Mouse (Mus musculus) hindbrain, embryonic 15.5 days (tissue): Measurements from ENCODE around the gene Gramd1b. TPM values are rescaled to one million over a fixed set of nuclear protein-coding genes. Genes with fewer than 3 reads are reported as not detected.

Experiments used
- ATAC-seq: fragments of 200-750 bp; cut with Nextera tagmentation; 2 replicates; pipeline ENCODE4 v1.8.0; 2017; ENCODE audit warnings: low read depth, moderate number of reproducible peaks, moderate TSS enrichment; ENCODE audit not compliant: low FRiP score
- H3K27ac ChIP-seq: fragments of 300-500 bp; sonication (generic); replicated peaks from 2 replicates; pipeline ENCODE4 v1.5.1; 2015; ENCODE audit warnings: mild to moderate bottlenecking, inconsistent platforms
- H3K27me3 ChIP-seq: fragments of 300-500 bp; sonication (generic); 2 replicates; pipeline ENCODE4 v1.6.1; 2015; ENCODE audit warnings: control low read depth, inconsistent platforms
- H3K36me3 ChIP-seq: fragments of 300-500 bp; sonication (generic); 2 replicates; pipeline ENCODE4 v1.6.1; 2015; ENCODE audit warnings: control low read depth, inconsistent platforms
- H3K4me1 ChIP-seq: fragments of 300-500 bp; sonication (generic); replicated peaks from 2 replicates; pipeline ENCODE4 v1.6.1; 2015; ENCODE audit warnings: control low read depth, inconsistent platforms
- H3K4me2 ChIP-seq: fragments of 300-500 bp; sonication (generic); 2 replicates; pipeline ENCODE4 v1.6.1; 2015; ENCODE audit warnings: moderate library complexity, mild to moderate bottlenecking, inconsistent platforms
- H3K4me3 ChIP-seq: fragments of 300-500 bp; sonication (generic); 2 replicates; pipeline ENCODE4 v1.5.1; 2015; ENCODE audit warnings: mild to moderate bottlenecking, inconsistent platforms
- H3K9ac ChIP-seq: fragments of 300-500 bp; sonication (generic); 2 replicates; pipeline ENCODE4 v1.6.1; 2015; ENCODE audit warnings: inconsistent platforms
- H3K9me3 ChIP-seq: fragments of 300-500 bp; sonication (generic); 2 replicates; pipeline ENCODE4 v1.6.1; 2016; ENCODE audit warnings: control low read depth, inconsistent platforms
- WGBS: fragments of 180-500 bp; shearing (Covaris S2); methylation state at CpG from one replicate; pipeline ENCODE4 v1.1.7; 2015; 5-methylcytosine and 5-hydroxymethylcytosine counted together
- polyA plus RNA-seq: library from polyadenylated mRNA; unstranded; fragments of >200 nt; fragmentation: Nextera tagmentation; extraction: Ambion mirVana; gene quantifications from 2 replicates; pipeline ENCODE4 v1.2.1, GENCODE M21; 2015

Gramd1b gene
- polyA plus RNA-seq, 1 experiment from 2014 or later, result 12.6 TPM

DNA sequence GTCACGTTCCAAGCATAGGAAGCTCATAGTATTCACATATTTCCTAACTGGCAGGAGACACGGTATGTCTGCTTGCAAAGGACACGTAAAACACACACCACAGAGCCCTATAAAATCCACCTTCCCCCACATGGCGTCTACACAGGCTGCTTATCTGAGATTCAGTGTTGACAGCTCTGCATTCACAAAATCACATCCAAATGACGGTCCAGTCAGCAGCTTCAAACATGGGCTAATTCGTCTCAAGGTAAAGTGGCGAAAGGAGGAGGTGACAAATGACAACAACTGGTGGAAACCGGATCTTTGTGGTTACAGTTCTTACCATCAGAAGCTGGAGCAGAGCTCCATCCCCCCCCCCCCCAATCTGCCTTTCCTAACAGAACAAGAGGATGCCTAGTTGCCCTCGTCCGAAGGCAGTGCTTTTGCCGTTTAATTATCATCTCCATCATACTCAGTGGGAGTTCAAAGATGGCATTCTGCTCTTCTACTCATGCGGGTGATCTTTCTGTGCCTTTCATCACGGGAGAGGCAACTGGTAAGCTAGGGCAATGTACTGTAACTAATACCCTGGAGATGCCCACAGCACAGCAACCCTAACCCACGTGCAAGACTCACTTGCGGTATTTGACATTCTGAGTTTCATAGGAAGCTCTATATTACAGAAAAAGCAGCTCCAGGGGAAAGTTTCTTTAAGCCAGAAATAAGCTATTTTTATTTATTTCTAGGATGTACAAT lies 61.6 kb downstream of the Gramd1b start:
- H3K9me3 ChIP-seq, result no peaks in the 10 kb centered on the region
- H3K9ac ChIP-seq, result no peak overlapping the region
- H3K4me1 ChIP-seq, result no peaks in the 10 kb centered on the region
- 56% methylated on average over 15 of the region's 15 CpGs for WGBS
- no peaks in the 10 kb centered on the region for H3K27me3 ChIP-seq
- no peaks in the 10 kb centered on the region for H3K36me3 ChIP-seq
- H3K4me3 ChIP-seq, result no peak overlapping the region
- peak; percentile 72 for ATAC-seq
- H3K4me2 ChIP-seq, result no peak overlapping the region
- no peak overlapping the region for H3K27ac ChIP-seq

DNA sequence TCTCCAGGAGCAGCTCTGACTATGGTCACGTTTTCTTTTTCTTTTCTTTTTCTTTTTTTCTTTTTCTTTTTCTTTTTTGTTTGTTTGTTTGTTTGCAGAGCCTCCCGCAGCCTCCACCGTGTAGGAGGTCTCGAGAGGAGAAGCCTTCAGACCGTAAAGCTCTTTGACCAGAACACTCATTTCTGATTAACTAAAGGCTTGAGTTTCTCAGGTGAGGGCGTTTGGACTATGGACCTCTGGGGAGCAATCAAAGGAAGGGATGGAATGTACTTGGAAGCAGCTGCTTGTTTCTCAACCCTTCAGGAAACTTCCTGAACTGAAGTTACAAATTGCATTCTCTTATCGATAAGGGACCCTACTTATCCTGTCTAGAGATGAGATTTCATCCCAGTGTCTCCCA lies 64.4 kb downstream of the Gramd1b start:
- WGBS, result 75% methylated on average over 7 of the region's 7 CpGs
- H3K4me3 ChIP-seq, result no peak overlapping the region
- no peaks in the 10 kb centered on the region for H3K9me3 ChIP-seq
- no peak overlapping the region for H3K9ac ChIP-seq
- no peaks in the 10 kb centered on the region for H3K4me1 ChIP-seq
- no peak overlapping the region for H3K4me2 ChIP-seq
- H3K36me3 ChIP-seq, result no peaks in the 10 kb centered on the region
- no peak for ATAC-seq
- no peaks in the 10 kb centered on the region for H3K27me3 ChIP-seq
- no peak overlapping the region for H3K27ac ChIP-seq

DNA sequence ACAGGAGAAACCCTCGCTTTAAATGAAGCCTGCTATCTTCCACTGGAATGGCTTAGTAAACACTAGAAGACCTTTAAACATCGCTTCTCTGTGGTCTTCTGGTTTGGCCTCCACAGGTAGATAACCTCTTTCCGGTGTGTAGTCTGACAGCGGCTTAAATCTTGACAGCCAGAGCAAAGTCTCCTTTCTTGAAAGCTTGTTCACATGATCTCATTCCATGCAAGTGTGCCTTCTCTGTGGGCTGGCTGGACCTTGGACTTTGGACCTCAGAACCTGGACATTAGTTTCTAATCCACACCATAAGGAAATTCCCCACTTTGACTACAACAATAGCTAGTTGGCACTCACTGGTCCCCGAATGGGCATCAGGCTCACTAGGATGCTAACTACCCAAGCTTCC lies 65.6 kb downstream of the Gramd1b start:
- no peak for ATAC-seq
- Histone ChIP-seq H3K9ac (no peak overlapping the region), H3K36me3 (no peaks in the 10 kb centered on the region), H3K4me2 (no peak overlapping the region), H3K27ac (no peak overlapping the region), H3K27me3 (no peaks in the 10 kb centered on the region), H3K4me1 (no peaks in the 10 kb centered on the region), H3K9me3 (no peaks in the 10 kb centered on the region), H3K4me3 (no peak overlapping the region)
- 93% methylated on average over 5 of the region's 5 CpGs for WGBS

DNA sequence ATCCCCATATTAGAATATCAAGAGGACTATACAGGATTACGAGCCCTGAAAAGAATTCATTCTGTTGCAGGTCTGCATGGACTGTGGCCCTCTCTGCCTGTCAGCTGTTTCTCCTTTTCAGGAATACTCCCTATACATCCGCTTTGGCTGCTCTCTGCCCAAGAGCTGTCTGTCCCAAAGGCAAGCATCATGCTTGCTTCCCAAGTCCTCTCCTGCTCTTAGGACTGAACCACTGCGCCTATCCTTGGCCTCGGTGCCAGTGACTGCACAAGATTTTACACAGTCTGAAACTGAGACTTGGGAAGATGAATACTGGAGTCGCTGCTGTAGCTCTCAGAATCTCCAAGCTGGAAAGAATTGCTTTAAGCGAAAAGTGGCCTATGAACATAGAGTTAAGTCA lies 68.8 kb downstream of the Gramd1b start:
- Histone ChIP-seq H3K27ac (no peak overlapping the region), H3K27me3 (no peaks in the 10 kb centered on the region), H3K4me1 (no peaks in the 10 kb centered on the region), H3K4me2 (no peak overlapping the region), H3K9me3 (no peaks in the 10 kb centered on the region), H3K36me3 (no peaks in the 10 kb centered on the region), H3K9ac (no peak overlapping the region), H3K4me3 (no peak overlapping the region)
- WGBS, result 82% methylated on average over 6 of the region's 6 CpGs
- no peak for ATAC-seq

DNA sequence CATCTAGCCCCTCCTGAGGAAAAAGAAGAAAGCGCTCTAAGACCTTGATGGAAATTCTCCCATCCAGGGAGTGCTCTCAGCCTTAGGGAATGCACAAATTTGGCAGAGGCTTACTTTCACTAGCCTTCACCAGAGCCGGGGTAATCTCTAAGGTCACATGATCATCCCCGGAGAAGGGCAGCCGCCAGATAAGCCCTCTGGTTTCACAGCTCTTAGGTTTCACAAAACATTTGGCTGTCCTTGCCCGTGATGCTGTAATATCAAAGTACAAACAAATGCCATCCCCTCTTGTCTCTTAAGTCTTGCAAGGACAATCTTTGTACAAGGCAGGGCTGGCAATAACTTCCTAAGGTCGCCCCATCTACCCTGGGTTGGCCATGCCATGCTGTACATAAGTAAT lies 70.4 kb downstream of the Gramd1b start:
- H3K4me1 ChIP-seq, result peaks cover 8% of the 10 kb centered on the region
- no peak for ATAC-seq
- no peaks in the 10 kb centered on the region for H3K9me3 ChIP-seq
- H3K36me3 ChIP-seq, result no peaks in the 10 kb centered on the region
- no peak overlapping the region for H3K9ac ChIP-seq
- 70% methylated on average over 6 of the region's 6 CpGs for WGBS
- no peak overlapping the region for H3K27ac ChIP-seq
- H3K4me2 ChIP-seq, result no peak overlapping the region
- H3K4me3 ChIP-seq, result no peak overlapping the region
- H3K27me3 ChIP-seq, result 0 out of 2 replicates have a peak, but pooled peaks cover 4% of the 10 kb centered on the region

DNA sequence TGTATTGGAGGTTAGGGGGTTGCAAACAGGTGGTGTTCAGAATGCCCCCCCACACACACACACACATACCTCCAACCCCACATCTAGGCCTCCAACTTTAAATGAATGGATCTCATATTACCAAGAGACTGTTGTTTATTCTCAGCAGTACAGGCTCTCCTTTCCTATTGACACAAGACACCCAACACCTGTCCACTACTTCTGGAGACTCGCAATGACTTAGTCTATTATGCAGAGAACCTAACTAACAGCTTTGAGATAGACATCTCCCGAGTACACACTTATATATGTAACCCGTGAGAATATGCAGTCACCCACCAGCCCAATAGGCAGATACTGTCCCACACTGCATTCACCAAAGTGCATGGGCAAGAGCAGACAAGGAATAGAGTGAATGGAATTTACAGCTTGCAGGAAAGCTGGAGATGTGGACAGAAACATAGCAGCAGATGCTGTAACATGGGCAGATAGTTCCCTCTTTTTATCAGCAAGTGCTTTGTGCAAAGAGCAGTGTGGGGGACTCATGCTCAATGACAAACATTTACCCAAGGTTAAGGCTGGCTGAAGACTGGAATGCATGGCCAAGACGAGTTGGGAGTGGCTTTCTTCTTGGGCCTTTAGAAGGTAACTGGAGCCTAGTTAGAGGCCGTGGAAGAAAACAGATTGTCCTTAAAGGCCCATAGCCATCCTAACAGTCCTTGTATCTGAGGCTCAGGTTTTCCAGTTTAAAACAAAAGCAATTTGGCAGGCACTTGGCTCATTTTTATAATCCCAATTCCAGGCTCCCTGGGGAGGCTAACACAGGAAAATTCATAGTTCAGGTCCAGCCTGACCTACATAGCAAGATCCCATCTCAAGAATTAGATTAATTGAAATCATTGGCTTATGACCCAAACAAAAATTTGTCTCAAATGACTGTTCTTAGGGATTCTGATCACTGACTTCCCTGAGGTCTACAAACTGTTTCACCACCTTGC lies 71.6 kb downstream of the Gramd1b start:
- no peak overlapping the region for H3K9ac ChIP-seq
- H3K27me3 ChIP-seq, result 0 out of 2 replicates have a peak, but pooled peaks cover 4% of the 10 kb centered on the region
- no peak overlapping the region for H3K4me2 ChIP-seq
- peaks cover 15% of the 10 kb centered on the region for H3K4me1 ChIP-seq
- no peak for ATAC-seq
- WGBS, result 88% methylated on average over 5 of the region's 5 CpGs
- no peak overlapping the region for H3K4me3 ChIP-seq
- no peaks in the 10 kb centered on the region for H3K9me3 ChIP-seq
- H3K27ac ChIP-seq, result no peak overlapping the region
- no peaks in the 10 kb centered on the region for H3K36me3 ChIP-seq

DNA sequence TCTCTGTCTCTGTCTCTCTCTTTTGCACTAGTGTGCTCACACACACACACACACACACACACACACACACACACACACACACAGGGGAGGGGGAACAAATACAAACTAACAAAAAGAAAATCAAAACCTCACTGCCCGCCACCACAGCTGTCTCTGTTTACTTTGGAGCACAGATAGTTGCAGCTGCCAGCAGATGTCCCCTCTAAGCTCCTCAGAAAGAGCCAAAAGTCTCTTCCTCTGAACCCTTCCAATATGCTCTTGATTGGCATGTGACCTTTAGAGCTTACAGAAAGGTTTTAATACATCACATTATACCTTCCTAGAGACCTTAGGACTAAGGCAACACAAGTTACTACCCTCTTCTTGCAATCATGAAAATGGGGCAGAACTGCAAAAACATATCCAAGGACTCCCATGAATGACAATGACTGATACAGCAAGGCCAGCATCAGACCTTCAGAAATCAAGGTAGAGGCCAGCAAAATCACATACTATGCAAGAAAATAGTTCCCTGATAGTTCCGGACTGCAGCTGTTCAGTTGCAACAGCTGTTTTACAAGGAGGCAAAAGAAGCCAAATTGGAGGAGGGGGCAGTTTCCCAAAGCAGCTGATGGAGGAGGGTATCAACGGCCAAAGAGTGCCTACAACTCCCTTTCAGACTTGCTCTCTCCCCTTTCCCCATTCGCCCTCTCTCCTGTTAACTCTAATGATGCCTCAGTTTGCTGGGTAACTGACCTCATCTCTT lies 72.5 kb downstream of the Gramd1b start:
- no peak for ATAC-seq
- peaks cover 15% of the 10 kb centered on the region for H3K4me1 ChIP-seq
- no peaks in the 10 kb centered on the region for H3K36me3 ChIP-seq
- H3K27me3 ChIP-seq, result 0 out of 2 replicates have a peak, but pooled peaks cover 4% of the 10 kb centered on the region
- H3K4me2 ChIP-seq, result no peak overlapping the region
- WGBS, result 76% methylated on average over 4 of the region's 4 CpGs
- no peaks in the 10 kb centered on the region for H3K9me3 ChIP-seq
- no peak overlapping the region for H3K4me3 ChIP-seq
- no peak overlapping the region for H3K9ac ChIP-seq
- no peak overlapping the region for H3K27ac ChIP-seq

DNA sequence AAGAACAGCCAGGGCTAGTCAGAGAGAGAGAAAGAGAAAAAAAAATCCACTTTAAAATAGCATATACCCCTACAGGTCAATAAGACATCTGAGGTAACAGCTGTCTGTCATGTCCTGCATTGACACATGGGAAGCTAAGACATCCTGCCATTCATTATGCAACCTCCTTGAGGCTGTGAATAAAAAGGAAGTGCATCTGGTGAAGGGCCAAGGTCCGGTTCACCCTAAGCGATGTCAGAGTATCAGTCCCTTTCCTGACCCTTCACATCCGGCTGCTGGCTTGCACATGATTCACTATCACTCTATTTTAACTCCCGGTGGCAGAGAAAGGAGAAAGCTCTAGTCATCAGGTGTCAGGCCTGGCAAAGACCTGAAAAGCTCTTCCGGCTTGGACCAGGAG lies 73.7 kb downstream of the Gramd1b start:
- Histone ChIP-seq H3K4me3 (no peak overlapping the region), H3K4me1 (peaks cover 15% of the 10 kb centered on the region), H3K9ac (no peak overlapping the region), H3K9me3 (no peaks in the 10 kb centered on the region), H3K4me2 (no peak overlapping the region), H3K36me3 (no peaks in the 10 kb centered on the region), H3K27me3 (0 out of 2 replicates have a peak, but pooled peaks cover 4% of the 10 kb centered on the region), H3K27ac (no peak overlapping the region)
- no peak for ATAC-seq
- WGBS, result 76% methylated on average over 5 of the region's 5 CpGs

DNA sequence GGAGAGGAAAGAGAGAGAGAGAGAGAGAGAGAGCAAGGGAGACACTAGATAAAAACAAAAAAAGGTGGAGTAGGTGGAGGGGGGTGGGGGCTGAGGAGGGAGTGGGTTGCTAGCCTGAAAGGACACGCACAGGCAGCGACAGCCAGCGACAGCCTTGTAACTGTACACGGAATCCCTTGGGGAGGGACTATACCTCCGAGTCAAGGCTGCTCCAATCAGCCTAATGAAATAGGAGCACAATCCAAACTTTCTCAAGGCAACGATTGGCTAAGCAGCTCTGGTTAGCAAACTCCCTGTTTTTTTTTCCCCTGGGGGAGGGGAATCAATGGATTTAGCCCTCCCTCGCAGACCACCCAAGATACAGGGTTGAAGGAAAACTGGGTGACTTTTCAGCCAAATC lies 75.0 kb downstream of the Gramd1b start:
- Histone ChIP-seq H3K36me3 (no peaks in the 10 kb centered on the region), H3K27ac (peak overlapping the region; percentile 21), H3K9me3 (no peaks in the 10 kb centered on the region), H3K4me3 (peak overlapping the region; percentile 50), H3K27me3 (0 out of 2 replicates have a peak, but pooled peaks cover 4% of the 10 kb centered on the region), H3K9ac (peak overlapping the region; percentile 44), H3K4me1 (peaks cover 15% of the 10 kb centered on the region), H3K4me2 (peak overlapping the region; percentile 94)
- 2% methylated on average over 7 of the region's 7 CpGs for WGBS
- peak; percentile 75 for ATAC-seq

DNA sequence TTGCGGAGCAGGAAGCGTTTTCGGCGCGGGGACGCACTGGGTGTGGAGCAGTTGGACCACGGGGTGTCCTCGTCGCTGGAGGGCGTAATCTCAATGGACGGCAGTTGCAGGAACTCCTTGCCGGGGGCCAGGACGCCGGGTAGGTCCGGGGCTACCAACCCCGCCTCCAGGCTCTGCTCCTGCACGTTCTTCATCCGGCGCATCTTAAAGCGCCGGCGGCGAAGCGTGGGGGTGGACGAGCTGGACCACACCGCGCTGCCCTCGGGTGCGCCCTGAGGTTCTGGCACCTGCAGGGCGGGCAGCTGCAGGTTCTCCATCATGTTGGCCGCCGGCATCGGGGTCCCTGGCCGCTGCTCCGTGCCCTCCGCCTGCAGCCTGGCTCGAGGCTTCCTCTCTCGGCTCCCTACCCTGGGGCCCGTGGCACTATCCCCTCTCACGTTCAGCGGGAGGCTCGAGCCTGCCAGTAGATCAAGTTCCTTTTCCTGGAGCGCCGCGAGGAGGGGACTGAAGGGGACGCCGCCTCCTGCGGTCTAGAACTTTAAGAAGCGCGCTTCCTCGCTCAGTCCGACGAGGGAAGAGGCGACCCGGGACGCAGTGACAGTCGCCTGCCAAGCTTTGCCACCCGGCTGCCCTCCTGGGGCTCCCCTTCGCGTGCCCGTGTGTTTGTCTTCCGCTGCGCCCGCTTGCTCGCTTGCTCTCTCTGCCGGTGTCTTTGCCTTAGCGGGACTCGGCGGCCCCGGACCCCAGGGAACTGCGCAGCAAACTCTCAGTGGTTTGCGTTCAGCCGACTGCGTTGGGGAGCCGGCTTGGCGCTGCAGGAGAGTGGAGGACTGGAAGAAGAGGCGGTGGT lies 75.6 kb downstream of the Gramd1b start:
- peak; percentile 55 for ATAC-seq
- no peaks in the 10 kb centered on the region for H3K9me3 ChIP-seq
- peak overlapping the region; percentile 44 for H3K9ac ChIP-seq
- peak overlapping the region; percentile 21 for H3K27ac ChIP-seq
- H3K27me3 ChIP-seq, result 0 out of 2 replicates have a peak, but pooled peaks cover 4% of the 10 kb centered on the region
- peak overlapping the region; percentile 94 for H3K4me2 ChIP-seq
- no peaks in the 10 kb centered on the region for H3K36me3 ChIP-seq
- 0% methylated on average over 77 of the region's 77 CpGs for WGBS
- peaks cover 15% of the 10 kb centered on the region for H3K4me1 ChIP-seq
- peak overlapping the region; percentile 50 for H3K4me3 ChIP-seq

DNA sequence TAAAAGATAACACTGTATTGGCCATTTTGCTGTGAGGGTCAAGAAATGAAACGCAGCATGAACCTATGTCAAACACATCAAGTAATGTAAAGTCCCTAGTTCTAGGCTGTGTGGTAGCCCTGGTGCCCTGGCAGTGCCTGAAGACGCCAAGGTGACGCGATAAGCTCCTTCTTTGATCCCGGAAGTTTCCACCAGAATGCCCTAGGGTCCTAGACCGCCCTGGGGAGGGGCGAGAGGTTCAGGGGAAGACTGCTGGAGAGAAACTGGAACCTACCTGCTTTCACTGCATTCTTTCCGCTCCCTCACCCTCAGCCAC lies 76.2 kb downstream of the Gramd1b start:
- ATAC-seq, result peak; percentile 25
- no peak overlapping the region for H3K27ac ChIP-seq
- 0 out of 2 replicates have a peak, but pooled peaks cover 4% of the 10 kb centered on the region for H3K27me3 ChIP-seq
- peaks cover 15% of the 10 kb centered on the region for H3K4me1 ChIP-seq
- H3K9ac ChIP-seq, result peak overlapping the region; percentile 44
- no peaks in the 10 kb centered on the region for H3K36me3 ChIP-seq
- peak overlapping the region; percentile 50 for H3K4me3 ChIP-seq
- WGBS, result 4% methylated on average over 8 of the region's 8 CpGs
- peak overlapping the region; percentile 94 for H3K4me2 ChIP-seq
- H3K9me3 ChIP-seq, result no peaks in the 10 kb centered on the region
